Mouse (Mus musculus) neutrophil, adult 5-6 weeks (primary cell): ENCODE data around the gene Nfil3. TPM values are rescaled to one million over a fixed set of nuclear protein-coding genes. Genes with fewer than 3 reads are reported as not detected.

Experiments used
- ATAC-seq: fragments of 151-379, 151-347 bp; 2 replicates; pipeline ENCODE4 v1.8.0; 2017; ENCODE audit warnings: mild to moderate bottlenecking, moderate TSS enrichment; ENCODE audit not compliant: insufficient number of reproducible peaks, poor library complexity, low FRiP score, severe bottlenecking; ENCODE audit errors: extremely low read depth
- total RNA-seq: library from RNA; stranded (forward); fragments of 200-1000 nt; gene quantifications from 2 replicates; pipeline ENCODE4 v1.2.3, GENCODE M21; 2017

Nfil3 gene
- total RNA-seq, 1 experiment from 2014 or later, result 37.8 TPM

GRCm38 (mm10) chr13:52953779-52954553 lies 26.9 kb downstream of the Nfil3 start:
- ATAC-seq, result no peak

- no peak for ATAC-seq
Measured at GRCm38 (mm10) chr13:52949211-52949610, 31.7 kb downstream of the Nfil3 start.

- no peak for ATAC-seq
Measured at GRCm38 (mm10) chr13:52947545-52947944, 33.3 kb downstream of the Nfil3 start.

GRCm38 (mm10) chr13:52945769-52946168 lies 35.1 kb downstream of the Nfil3 start:
- no peak for ATAC-seq

- ATAC-seq, result no peak
Measured at GRCm38 (mm10) chr13:52944116-52944515, 36.8 kb downstream of the Nfil3 start.

GRCm38 (mm10) chr13:52942876-52943388 lies 37.9 kb downstream of the Nfil3 start:
- no peak for ATAC-seq

- no peak for ATAC-seq
Measured at GRCm38 (mm10) chr13:52940956-52941355, 39.9 kb downstream of the Nfil3 start.

GRCm38 (mm10) chr13:52930582-52930981 lies 50.3 kb downstream of the Nfil3 start:
- no peak for ATAC-seq

GRCm38 (mm10) chr13:52929209-52930171 lies 51.4 kb downstream of the Nfil3 start, which contains the start of gene Auh:
Gene Auh, minus strand, starts transcription at chr13:52929681.
- ATAC-seq, result peak; percentile 90

- no peak for ATAC-seq
Measured at GRCm38 (mm10) chr13:52928392-52928791, 52.5 kb downstream of the Nfil3 start.

GRCm38 (mm10) chr13:52924457-52924856 lies 56.4 kb downstream of the Nfil3 start:
- ATAC-seq, result no peak

GRCm38 (mm10) chr13:52921966-52922365 lies 58.9 kb downstream of the Nfil3 start:
- no peak for ATAC-seq

- ATAC-seq, result no peak
Measured at GRCm38 (mm10) chr13:52921065-52921825, 59.6 kb downstream of the Nfil3 start.

- no peak for ATAC-seq
Measured at GRCm38 (mm10) chr13:52919790-52920352, 61.0 kb downstream of the Nfil3 start.

GRCm38 (mm10) chr13:52918333-52918732 lies 62.5 kb downstream of the Nfil3 start:
- ATAC-seq, result no peak
